Comparison of ENCODE assay signal across 37 mouse cellular contexts in the genomic region with DNA sequence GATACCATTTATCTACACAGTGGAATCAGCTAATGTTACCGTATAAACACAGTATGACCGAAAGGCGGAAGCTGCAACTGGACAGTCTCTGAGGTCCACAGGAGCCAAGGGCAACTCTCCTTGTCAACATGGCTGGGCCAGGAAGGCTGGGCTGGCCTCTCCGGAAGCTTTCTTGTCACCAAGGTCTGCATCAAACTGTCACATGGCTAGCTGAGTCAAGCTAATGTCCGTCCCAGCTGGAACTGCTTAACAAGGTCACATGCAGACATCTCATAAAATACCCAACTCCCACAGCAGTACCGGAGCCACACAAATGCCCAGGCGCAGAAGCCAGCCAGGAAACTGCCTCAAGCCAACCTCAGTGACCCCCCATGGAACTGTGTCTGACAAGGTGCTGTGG. TPM values are rescaled to one million over a fixed set of nuclear protein-coding genes. Genes with fewer than 3 reads are reported as not detected.
A peak's percentile ranks its signal among the peaks of the same experiment; 100 is the strongest.
DNase-seq lines count a peak whose midpoint lies in the region; ATAC-seq lines count a peak whose summit lies in the region.
"Had no signal": no experiment of that assay in that cellular context is flagged by ENCODE, and none has a peak within 500 bp of the region (broad histone marks: within the 10 kb centered on the region; RNA-seq: fewer than 3 reads in every experiment).

No protein-coding gene starts in this region.

- peak; percentile 92 for DNase-seq in heart, adult 11 months
- no peak for DNase-seq in heart, postnatal 4 days
- DNase-seq in kidney, adult 11 months = peak; percentile 34
- DNase-seq in kidney, adult 9 months = no peak
- peak; percentile 63 for DNase-seq in adrenal gland, postnatal 10 days
- DNase-seq in limb, embryonic 10.5 days (ENCODE audit: low spot score) = peak; percentile 46
- no peak for DNase-seq in T-cell, adult 2 months (ENCODE audit: low spot score)
- DNase-seq in liver, embryonic 11.5 days (ENCODE audit: low spot score) = no peak
- DNase-seq: cerebellum, adult 11 months; cerebellum, adult 9-10 months; cerebellum, postnatal 36 days; gastrocnemius, adult 2 months; gastrocnemius, postnatal 36 days; heart, postnatal 14 days; kidney, postnatal 25 days; liver, embryonic 13.5 days; lung, adult 18-20 months; lung, postnatal 10 days; right cerebral cortex, adult 18-20 months; spleen, adult 18-20 months; thymus, postnatal 25 days had no signal

- no peaks in the 10 kb centered on the region for H3K27me3 ChIP-seq in limb, embryonic 10.5 days (ENCODE audit: low read depth, poor library complexity, severe bottlenecking)
- no peaks in the 10 kb centered on the region for H3K27me3 ChIP-seq in liver, embryonic 11.5 days (replicated peaks; ENCODE audit: control insufficient read depth, insufficient read depth, low read length)
- H3K27me3 ChIP-seq: embryonic facial prominence, embryonic 13.5 days; forebrain, embryonic 15.5 days; heart, embryonic 13.5 days; hindbrain, embryonic 12.5 days; intestine, embryonic 15.5 days; liver, embryonic 13.5 days had no signal

- H3K4me1 ChIP-seq in limb, embryonic 10.5 days = peaks cover 19% of the 10 kb centered on the region
- H3K4me1 ChIP-seq in liver, embryonic 11.5 days (replicated peaks; ENCODE audit: control insufficient read depth, insufficient read depth, low read length) = no peaks in the 10 kb centered on the region
- H3K4me1 ChIP-seq: embryonic facial prominence, embryonic 13.5 days; intestine, embryonic 15.5 days; liver, embryonic 13.5 days had no signal

- H3K36me3 ChIP-seq in limb, embryonic 10.5 days = peaks cover 61% of the 10 kb centered on the region
- H3K36me3 ChIP-seq in liver, embryonic 11.5 days (ENCODE audit: control insufficient read depth, insufficient read depth, low read length) = peaks cover 17% of the 10 kb centered on the region

- no peak overlapping the region for H3K4me3 ChIP-seq in limb, embryonic 10.5 days
- H3K4me3 ChIP-seq in liver, embryonic 11.5 days (ENCODE audit: low read depth, low read length) = no peak overlapping the region
- H3K4me3 ChIP-seq: embryonic facial prominence, embryonic 13.5 days; forebrain, embryonic 10.5 days; forebrain, embryonic 15.5 days; gastrocnemius, adult 2 months; heart, embryonic 13.5 days; hindbrain, embryonic 12.5 days; intestine, embryonic 15.5 days; liver, embryonic 13.5 days had no signal

- 70% methylated on average over 7 of the region's 7 CpGs for WGBS in limb, embryonic 10.5 days
- 89% methylated on average over 7 of the region's 7 CpGs for WGBS in liver, embryonic 11.5 days

- no peak for ATAC-seq in liver, embryonic 11.5 days (replicated peaks; ENCODE audit: low FRiP score)
- ATAC-seq: CD4-positive, CD25-positive, alpha-beta regulatory T cell, adult 4 months; forebrain, embryonic 15.5 days; hindbrain, postnatal 0 days; intestine, embryonic 15.5 days; midbrain, embryonic 16.5 days had no signal

- H3K9ac ChIP-seq in liver, embryonic 11.5 days (ENCODE audit: low read depth, low read length) = no peak overlapping the region
- H3K9ac ChIP-seq: embryonic facial prominence, embryonic 13.5 days; forebrain, embryonic 15.5 days; heart, embryonic 13.5 days; hindbrain, embryonic 12.5 days; intestine, embryonic 15.5 days; liver, embryonic 13.5 days had no signal

- no peak overlapping the region for H3K4me2 ChIP-seq in liver, embryonic 11.5 days
- H3K4me2 ChIP-seq: embryonic facial prominence, embryonic 13.5 days; forebrain, embryonic 15.5 days; heart, embryonic 13.5 days; hindbrain, embryonic 12.5 days; intestine, embryonic 15.5 days; liver, embryonic 13.5 days had no signal

- no peaks in the 10 kb centered on the region for H3K9me3 ChIP-seq in limb, embryonic 10.5 days (replicated peaks)
- H3K9me3 ChIP-seq in liver, embryonic 11.5 days (ENCODE audit: control insufficient read depth, low read length) = no peaks in the 10 kb centered on the region
- H3K9me3 ChIP-seq: embryonic facial prominence, embryonic 13.5 days; forebrain, embryonic 10.5 days; forebrain, embryonic 15.5 days; heart, embryonic 13.5 days; hindbrain, embryonic 12.5 days; intestine, embryonic 15.5 days; liver, embryonic 13.5 days had no signal

- no peak overlapping the region for H3K27ac ChIP-seq in limb, embryonic 10.5 days
- H3K27ac ChIP-seq in liver, embryonic 11.5 days (ENCODE audit: low read depth, low read length) = no peak overlapping the region
- H3K27ac ChIP-seq: embryonic facial prominence, embryonic 13.5 days; forebrain, embryonic 10.5 days; forebrain, embryonic 15.5 days; gastrocnemius, adult 2 months; hindbrain, embryonic 12.5 days; hindbrain, postnatal 0 days; intestine, embryonic 15.5 days; liver, embryonic 13.5 days had no signal

RNA-seq across cellular contexts. Expression of a gene that starts 3.8 kb away (rescaled TPM):
- total RNA-seq in heart, postnatal 4 days (2021) = 1,000 to 10,000 TPM; 1,585 to 1,953 TPM
- not detected for total RNA-seq in adrenal gland, postnatal 10 days (2021)
- polyA plus RNA-seq in limb, embryonic 10.5 days (2016; fragmentation: Nextera tagmentation; extraction: Ambion mirVana) = 2.2 and 7.7 TPM in 2 replicates
- polyA plus RNA-seq in liver, embryonic 11.5 days (2014; fragmentation: Nextera tagmentation; extraction: Ambion mirVana) = 7.2 and 32.9 TPM in 2 replicates
- total RNA-seq: gastrocnemius, adult 2 months; gastrocnemius, postnatal 36 days; layer of hippocampus, adult 18-20 months; neutrophil, adult 5-6 weeks had no signal
- polyA plus RNA-seq: CD4-positive, CD25-positive, alpha-beta regulatory T cell, adult 4 months; intestine, embryonic 15.5 days had no signal

RNA-seq across cellular contexts. Expression of a gene that starts 18.8 kb away (rescaled TPM):
- total RNA-seq in heart, postnatal 4 days (2021) = 100 to 1,000 TPM; 736 to 787 TPM
- total RNA-seq in adrenal gland, postnatal 10 days (2021) = not detected
- not detected in 2 replicates for polyA plus RNA-seq in limb, embryonic 10.5 days (2016; fragmentation: Nextera tagmentation; extraction: Ambion mirVana)
- polyA plus RNA-seq in liver, embryonic 11.5 days (2014; fragmentation: Nextera tagmentation; extraction: Ambion mirVana) = 1.1 TPM in 1 of 2 replicates, not detected in the other
- total RNA-seq: gastrocnemius, adult 2 months; gastrocnemius, postnatal 36 days; hindbrain, postnatal 0 days; layer of hippocampus, adult 18-20 months; layer of hippocampus, postnatal 10 days; left cerebral cortex, adult 18-20 months; left cerebral cortex, postnatal 25 days; neutrophil, adult 5-6 weeks had no signal
- polyA plus RNA-seq: CD4-positive, CD25-positive, alpha-beta regulatory T cell, adult 4 months; forebrain, embryonic 10.5 days; forebrain, embryonic 15.5 days; intestine, embryonic 15.5 days; kidney, embryonic 14.5 days; liver, embryonic 13.5 days; midbrain, embryonic 16.5 days; stomach, embryonic 16.5 days had no signal

RNA-seq across cellular contexts. Expression of a gene that starts 34.3 kb away (rescaled TPM):
- 10 to 100 TPM; 15.8 to 16.3 TPM for total RNA-seq in heart, postnatal 4 days (2021)
- total RNA-seq in adrenal gland, postnatal 10 days (2021) = 10 to 100 TPM in 1 of 2 experiments, 1 to 10 TPM in 1; 8.4 to 12.8 TPM
- 6.3 and 9.1 TPM in 2 replicates for polyA plus RNA-seq in limb, embryonic 10.5 days (2016; fragmentation: Nextera tagmentation; extraction: Ambion mirVana)
- 2.0 and 2.4 TPM in 2 replicates for polyA plus RNA-seq in liver, embryonic 11.5 days (2014; fragmentation: Nextera tagmentation; extraction: Ambion mirVana)

RNA-seq across cellular contexts. Expression of a gene that starts 34.5 kb away (rescaled TPM):
- 10 to 100 TPM; 14.1 to 14.3 TPM for total RNA-seq in heart, postnatal 4 days (2021)
- 10 to 100 TPM; 41.9 to 44.0 TPM for total RNA-seq in adrenal gland, postnatal 10 days (2021)
- 23.3 and 25.8 TPM in 2 replicates for polyA plus RNA-seq in limb, embryonic 10.5 days (2016; fragmentation: Nextera tagmentation; extraction: Ambion mirVana)
- polyA plus RNA-seq in liver, embryonic 11.5 days (2014; fragmentation: Nextera tagmentation; extraction: Ambion mirVana) = 15.5 and 16.1 TPM in 2 replicates

Comparison
In these comparisons a context has a peak if more than half of its experiments do, and no peak if none do; other contexts are left out.
1. DNase-seq: peak in heart, adult 11 months (single experiment), kidney, adult 11 months (single experiment), adrenal gland, postnatal 10 days (single experiment) and limb, embryonic 10.5 days (single experiment); none in heart, postnatal 4 days (single experiment), kidney, adult 9 months (single experiment), T-cell, adult 2 months (single experiment) and liver, embryonic 11.5 days (single experiment).
2. RNA of a gene that starts 3.8 kb away (total RNA-seq): 1,585 to 1,953 TPM in heart, postnatal 4 days; not detected in adrenal gland, postnatal 10 days; every median in the first group is over 1,000 times any median in the second.
3. RNA of a gene that starts 18.8 kb away (total RNA-seq): 736 to 787 TPM in heart, postnatal 4 days; not detected in adrenal gland, postnatal 10 days; every median in the first group is over 100 times any median in the second.